Mouse (Mus musculus) forebrain, embryonic 16.5 days (tissue): ENCODE data around the gene Mgst3. TPM values are rescaled to one million over a fixed set of nuclear protein-coding genes. Genes with fewer than 3 reads are reported as not detected.

Experiments used
- ATAC-seq: fragments of 200-750 bp; cut with Nextera tagmentation; 2 replicates; pipeline ENCODE4 v1.8.0; 2017; ENCODE audit warnings: mild to moderate bottlenecking, moderate library complexity
- H3K27ac ChIP-seq: fragments of 300-500 bp; sonication (generic); 2 replicates; pipeline ENCODE4 v1.5.1; 2014; ENCODE audit warnings: low read length, control low read depth
- H3K27me3 ChIP-seq: fragments of 300-500 bp; sonication (generic); replicated peaks from 2 replicates; pipeline ENCODE4 v1.6.1; 2014; ENCODE audit warnings: low read length; ENCODE audit not compliant: control insufficient read depth, insufficient read depth
- H3K36me3 ChIP-seq: fragments of 300-500 bp; sonication (generic); 2 replicates; pipeline ENCODE4 v1.6.1; 2014; ENCODE audit not compliant: control insufficient read depth, insufficient read depth
- H3K4me1 ChIP-seq: fragments of 300-500 bp; sonication (generic); replicated peaks from 2 replicates; pipeline ENCODE4 v1.6.1; 2014; ENCODE audit warnings: low read length; ENCODE audit not compliant: control insufficient read depth, insufficient read depth
- H3K4me2 ChIP-seq: fragments of 300-500 bp; sonication (generic); 2 replicates; pipeline ENCODE4 v1.6.1; 2014; ENCODE audit warnings: mild to moderate bottlenecking, low read length, control low read depth
- H3K4me3 ChIP-seq: fragments of 300-500 bp; sonication (generic); replicated peaks from 2 replicates; pipeline ENCODE4 v1.5.1; 2014; ENCODE audit warnings: mild to moderate bottlenecking, low read length, control low read depth
- H3K9ac ChIP-seq: fragments of 300-500 bp; sonication (generic); replicated peaks from 2 replicates; pipeline ENCODE4 v1.6.1; 2014; ENCODE audit warnings: low read depth, low read length, control low read depth
- H3K9me3 ChIP-seq: fragments of 300-500 bp; sonication (generic); 2 replicates; pipeline ENCODE4 v1.6.1; 2016; ENCODE audit warnings: low read length; ENCODE audit not compliant: control insufficient read depth
- WGBS: fragments of 180-500 bp; shearing (Covaris S2); extraction: QIAGEN DNeasy Blood & Tissue Kit; methylation state at CpG from one replicate; pipeline ENCODE4 v1.1.7; 2014; 5-methylcytosine and 5-hydroxymethylcytosine counted together
- polyA plus RNA-seq: library from polyadenylated mRNA; unstranded; fragments of >200 nt; fragmentation: Nextera tagmentation; extraction: Ambion mirVana; gene quantifications from 2 replicates; pipeline ENCODE4 v1.2.1, GENCODE M21; 2015

Mgst3 gene
- polyA plus RNA-seq, 1 experiment from 2014 or later: 109 TPM

DNA sequence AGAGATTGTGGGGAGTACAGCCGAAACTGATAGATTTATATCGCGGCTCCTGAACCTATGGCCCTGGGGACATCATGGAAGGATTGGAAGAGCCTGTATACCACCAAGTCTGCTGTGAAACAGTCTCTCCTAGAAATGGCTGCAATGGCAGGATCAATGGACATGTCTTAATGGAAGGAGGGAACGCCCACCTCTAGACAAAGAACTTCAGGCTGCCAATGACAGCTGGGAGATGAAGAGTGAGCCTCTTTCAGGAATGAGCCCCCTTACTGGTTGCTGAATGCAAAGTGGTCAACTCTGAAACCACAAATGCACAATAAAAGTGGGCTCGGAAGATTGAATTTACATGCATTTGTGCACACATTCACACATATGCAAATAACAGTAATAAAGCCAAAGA, 10.9 kb downstream of the Mgst3 start:
- Histone ChIP-seq H3K9ac (no peak overlapping the region), H3K9me3 (no peaks in the 10 kb centered on the region), H3K4me2 (no peak overlapping the region), H3K27me3 (no peaks in the 10 kb centered on the region), H3K4me1 (0 out of 2 replicates have a peak, but pooled peaks cover 4% of the 10 kb centered on the region), H3K4me3 (no peak overlapping the region), H3K27ac (no peak overlapping the region), H3K36me3 (no peaks in the 10 kb centered on the region)
- ATAC-seq: no peak
- 66% methylated on average over 5 of the region's 5 CpGs for WGBS

DNA sequence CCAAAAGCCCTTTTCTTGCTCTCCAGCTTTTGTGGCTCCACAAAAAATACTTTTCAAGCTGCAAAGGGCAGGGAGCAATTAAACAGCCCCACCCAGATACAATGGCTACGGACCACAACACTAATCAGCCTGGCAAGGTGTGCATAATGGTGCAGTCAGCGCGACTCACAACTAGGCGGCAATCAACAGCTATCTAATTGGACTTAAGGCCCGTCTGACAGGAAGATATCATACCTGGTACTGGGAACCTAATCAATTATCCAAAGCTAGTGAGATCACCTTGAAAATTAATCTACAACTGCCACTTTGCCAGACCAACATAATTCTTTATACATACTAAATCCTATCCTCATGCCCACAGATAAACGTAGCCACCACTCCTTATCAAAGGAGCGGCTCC, 11.3 kb downstream of the Mgst3 start:
- H3K27ac ChIP-seq: no peak overlapping the region
- no peak overlapping the region for H3K4me2 ChIP-seq
- no peak overlapping the region for H3K9ac ChIP-seq
- no peaks in the 10 kb centered on the region for H3K9me3 ChIP-seq
- ATAC-seq: no peak
- no peak overlapping the region for H3K4me3 ChIP-seq
- 78% methylated on average over 7 of the region's 7 CpGs for WGBS
- no peaks in the 10 kb centered on the region for H3K27me3 ChIP-seq
- H3K4me1 ChIP-seq: 0 out of 2 replicates have a peak, but pooled peaks cover 4% of the 10 kb centered on the region
- H3K36me3 ChIP-seq: no peaks in the 10 kb centered on the region

DNA sequence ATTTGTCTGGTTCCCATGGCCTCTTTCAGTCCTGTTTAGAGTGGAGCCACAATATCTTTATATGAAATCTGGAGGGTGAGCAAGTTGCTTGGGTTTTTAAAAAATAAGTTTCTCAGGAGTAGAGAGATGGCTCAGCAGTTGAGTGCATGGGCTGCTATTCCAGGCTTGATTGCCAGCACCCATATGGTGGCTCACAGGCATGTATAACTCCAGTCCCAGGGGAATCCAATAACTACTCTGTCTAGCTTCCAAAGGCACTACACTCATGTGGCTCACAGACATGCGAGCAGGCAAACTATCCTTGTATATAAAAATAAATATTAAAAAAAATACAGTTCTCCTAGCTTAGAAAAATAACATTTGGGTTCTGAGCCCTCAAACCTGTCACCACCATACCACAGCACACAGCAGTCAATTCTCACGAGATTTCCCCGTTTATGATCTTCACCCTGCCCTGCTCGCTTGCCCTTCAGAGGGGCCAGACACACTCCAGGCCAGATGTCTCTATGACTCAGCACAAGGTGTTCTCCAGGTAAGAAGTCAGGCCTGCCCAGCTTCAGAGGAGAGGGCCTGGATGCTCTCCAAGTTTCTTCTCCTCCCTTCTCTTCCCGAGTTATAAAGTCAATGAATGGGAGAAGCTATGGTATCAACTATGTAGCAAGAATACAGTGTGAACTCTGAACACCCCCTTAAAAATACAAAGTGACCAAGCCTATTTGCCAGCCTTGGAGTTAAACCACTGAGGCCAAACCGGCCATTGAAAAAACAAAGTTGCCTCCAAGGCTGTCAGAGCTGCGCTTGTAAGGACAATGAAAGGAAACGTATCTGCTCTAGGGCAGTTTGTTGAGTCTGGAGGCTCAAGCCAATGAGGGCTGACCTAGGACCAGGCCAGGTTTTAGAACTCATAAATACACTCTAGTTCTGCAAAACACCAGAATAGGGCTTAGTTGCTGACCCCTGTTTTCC, 12.3 kb downstream of the Mgst3 start:
- H3K9ac ChIP-seq: no peak overlapping the region
- H3K27me3 ChIP-seq: no peaks in the 10 kb centered on the region
- H3K27ac ChIP-seq: no peak overlapping the region
- WGBS: 79% methylated on average over 8 of the region's 8 CpGs
- no peak overlapping the region for H3K4me2 ChIP-seq
- ATAC-seq: peak; percentile 80
- no peaks in the 10 kb centered on the region for H3K9me3 ChIP-seq
- H3K36me3 ChIP-seq: no peaks in the 10 kb centered on the region
- H3K4me1 ChIP-seq: peaks cover 7% of the 10 kb centered on the region; the same call in 1 of the 2 replicates
- no peak overlapping the region for H3K4me3 ChIP-seq

DNA sequence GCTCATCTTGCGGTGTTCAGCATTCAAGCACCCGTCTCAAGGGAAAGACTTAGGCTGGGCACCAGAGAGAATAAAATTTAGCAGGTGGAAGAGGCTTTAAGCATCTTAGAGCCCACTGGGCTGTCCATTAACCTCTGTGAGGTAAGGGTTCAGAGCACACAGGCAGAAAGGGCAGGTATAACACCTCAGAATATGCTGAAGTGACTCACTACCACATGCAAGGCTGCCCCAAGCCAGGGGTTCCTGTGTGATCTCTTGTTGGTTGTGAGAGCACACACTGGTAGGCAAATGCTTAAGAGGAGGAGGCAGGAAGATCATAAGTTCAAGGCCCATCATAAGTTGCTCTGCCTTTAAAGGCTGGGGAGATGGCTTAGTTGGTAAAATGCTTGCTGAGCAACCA, 13.4 kb downstream of the Mgst3 start:
- no peak for ATAC-seq
- Histone ChIP-seq H3K36me3 (no peaks in the 10 kb centered on the region), H3K9me3 (no peaks in the 10 kb centered on the region), H3K27me3 (no peaks in the 10 kb centered on the region), H3K4me1 (peaks cover 7% of the 10 kb centered on the region; the same call in 1 of the 2 replicates), H3K27ac (no peak overlapping the region), H3K9ac (no peak overlapping the region), H3K4me3 (no peak overlapping the region), H3K4me2 (no peak overlapping the region)
- 90% methylated on average over 2 of the region's 2 CpGs for WGBS

DNA sequence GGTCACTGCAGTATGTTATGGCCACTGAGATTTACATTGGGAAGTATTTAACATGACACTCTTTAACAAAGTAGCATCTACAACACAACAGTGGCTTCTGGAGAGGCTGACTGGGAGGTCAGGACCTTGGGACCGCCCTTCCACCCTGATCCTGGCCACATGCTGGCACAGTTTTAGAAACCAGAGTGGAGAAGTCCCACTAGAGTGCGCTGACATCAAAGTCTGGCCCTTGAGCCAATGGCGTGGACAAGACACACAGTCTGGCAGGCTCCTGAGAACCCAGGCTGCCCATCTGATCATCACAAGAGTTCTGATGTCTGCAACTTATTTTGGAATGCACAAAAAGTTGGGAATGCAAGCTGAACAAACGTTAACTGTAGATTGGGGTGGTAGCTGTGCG, 13.9 kb downstream of the Mgst3 start:
- Histone ChIP-seq H3K4me2 (no peak overlapping the region), H3K4me3 (no peak overlapping the region), H3K36me3 (no peaks in the 10 kb centered on the region), H3K4me1 (peaks cover 7% of the 10 kb centered on the region; the same call in 1 of the 2 replicates), H3K27ac (no peak overlapping the region), H3K9ac (no peak overlapping the region), H3K27me3 (no peaks in the 10 kb centered on the region), H3K9me3 (no peaks in the 10 kb centered on the region)
- no peak for ATAC-seq
- WGBS: 74% methylated on average over 5 of the region's 5 CpGs

DNA sequence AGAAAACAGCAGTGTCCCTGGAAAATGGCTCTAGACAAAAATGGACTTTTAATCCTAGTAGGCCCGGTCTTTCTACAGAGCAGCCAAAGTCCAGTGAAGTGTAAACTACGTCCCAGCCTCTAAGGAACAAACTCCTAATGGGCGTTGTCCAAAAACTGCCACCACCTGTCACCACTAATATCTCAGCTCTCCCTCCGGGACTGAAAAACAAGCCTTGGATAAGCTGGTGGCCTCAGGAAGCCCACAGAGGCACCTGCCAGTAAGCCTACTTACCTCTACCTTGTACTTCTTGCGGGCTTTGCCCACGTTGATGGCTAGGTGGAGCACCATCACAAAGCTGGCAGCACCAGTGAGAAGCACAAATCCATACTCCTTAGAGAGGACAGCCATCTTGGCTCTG, 15.6 kb downstream of the Mgst3 start:
- H3K4me1 ChIP-seq: peaks cover 7% of the 10 kb centered on the region; the same call in 1 of the 2 replicates
- H3K4me2 ChIP-seq: no peak overlapping the region
- H3K27ac ChIP-seq: no peak overlapping the region
- no peaks in the 10 kb centered on the region for H3K27me3 ChIP-seq
- H3K9ac ChIP-seq: no peak overlapping the region
- 49% methylated on average over 6 of the region's 6 CpGs for WGBS
- H3K36me3 ChIP-seq: peaks cover 2% of the 10 kb centered on the region; the same call in 1 of the 2 replicates
- no peak for ATAC-seq
- no peak overlapping the region for H3K4me3 ChIP-seq
- no peaks in the 10 kb centered on the region for H3K9me3 ChIP-seq

DNA sequence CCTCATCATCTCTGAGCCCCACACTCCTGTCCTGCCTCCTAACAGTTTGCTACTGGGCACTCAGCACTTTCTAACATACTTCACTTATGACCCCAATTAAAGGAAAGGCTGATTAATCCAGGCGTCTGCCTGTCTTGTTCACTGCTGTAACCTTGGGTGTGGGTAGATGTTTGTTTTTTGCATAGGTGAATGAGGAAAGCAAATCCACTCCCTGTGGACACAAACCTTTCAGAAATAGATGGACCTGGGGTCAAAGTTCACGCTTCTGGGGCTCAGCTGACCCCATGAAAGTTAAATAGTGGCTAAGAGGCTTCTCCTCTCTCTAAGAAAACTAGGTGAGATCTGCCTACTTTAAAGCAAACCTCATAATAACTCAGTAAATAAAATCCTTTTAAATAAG, 18.7 kb downstream of the Mgst3 start:
- Histone ChIP-seq H3K4me2 (no peak overlapping the region), H3K36me3 (peaks cover 2% of the 10 kb centered on the region; the same call in 1 of the 2 replicates), H3K27ac (no peak overlapping the region), H3K27me3 (no peaks in the 10 kb centered on the region), H3K9ac (no peak overlapping the region), H3K4me1 (peaks cover 3% of the 10 kb centered on the region; the same call in 1 of the 2 replicates), H3K9me3 (no peaks in the 10 kb centered on the region), H3K4me3 (no peak overlapping the region)
- no peak for ATAC-seq
- WGBS: 48% methylated on average over 2 of the region's 2 CpGs

DNA sequence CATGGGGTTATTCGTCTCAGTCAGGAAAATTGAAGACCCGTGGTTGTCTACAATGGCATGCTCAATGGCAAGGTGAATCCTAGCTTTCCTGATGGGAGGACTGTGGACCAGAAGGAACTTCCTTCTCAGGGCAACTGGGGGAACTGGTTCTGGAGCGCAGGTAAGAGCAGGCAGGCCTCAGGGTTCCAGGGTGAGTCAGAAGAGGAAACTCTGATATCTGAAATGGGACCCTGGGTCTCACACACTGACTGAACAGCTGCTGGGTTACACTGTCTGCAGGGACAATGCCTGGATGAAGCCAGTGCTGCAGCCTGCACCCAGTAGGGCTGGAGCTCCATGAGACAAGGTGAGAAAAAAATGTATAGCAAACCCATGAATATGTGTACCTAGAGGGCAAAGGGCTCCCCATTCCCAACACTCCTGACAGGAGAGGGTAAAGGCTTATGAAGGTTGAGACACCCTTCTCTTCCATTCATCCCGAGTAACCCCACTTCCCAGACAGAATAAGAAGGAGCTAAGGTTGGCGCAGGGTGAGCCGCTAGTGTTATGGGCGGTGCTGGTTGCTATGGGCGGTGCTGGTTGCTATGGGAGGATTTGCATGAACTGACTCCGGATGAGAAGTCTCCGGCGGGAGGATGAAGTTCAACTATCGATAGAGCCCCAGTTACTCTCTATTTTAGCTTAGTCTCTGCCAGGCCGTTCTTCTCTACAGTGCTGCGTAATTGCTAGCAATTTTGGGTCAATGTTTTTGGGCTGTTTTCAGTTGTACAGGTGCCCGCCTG, 19.4 kb downstream of the Mgst3 start:
- ATAC-seq: peak; percentile 60
- Histone ChIP-seq H3K4me3 (no peak overlapping the region), H3K27me3 (no peaks in the 10 kb centered on the region), H3K4me1 (peaks cover 3% of the 10 kb centered on the region; the same call in 1 of the 2 replicates), H3K4me2 (no peak overlapping the region), H3K36me3 (peaks cover 2% of the 10 kb centered on the region; the same call in 1 of the 2 replicates), H3K9me3 (no peaks in the 10 kb centered on the region), H3K9ac (no peak overlapping the region), H3K27ac (no peak overlapping the region)
- 22% methylated on average over 15 of the region's 15 CpGs for WGBS

DNA sequence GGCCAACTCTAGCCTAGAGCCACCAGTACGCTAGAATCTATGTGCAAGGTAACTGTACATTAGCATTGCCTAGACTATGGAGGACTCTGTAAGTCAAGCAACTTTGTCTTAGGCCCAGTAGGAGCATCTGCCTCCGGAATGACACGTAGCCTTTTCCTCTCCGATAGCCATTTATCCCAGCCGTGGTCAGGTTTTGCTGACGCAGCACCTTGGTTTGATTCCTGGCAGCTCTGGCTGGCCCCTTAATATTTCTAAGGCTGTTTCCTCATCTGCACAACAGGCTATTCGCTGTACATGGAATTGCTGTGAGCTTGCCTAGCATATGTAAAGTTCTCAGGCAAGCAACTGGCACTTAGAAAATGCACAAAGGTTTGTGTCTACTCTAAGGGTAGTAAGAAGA, 20.9 kb downstream of the Mgst3 start:
- Histone ChIP-seq H3K4me1 (peaks cover 3% of the 10 kb centered on the region; the same call in 1 of the 2 replicates), H3K27me3 (no peaks in the 10 kb centered on the region), H3K9ac (no peak overlapping the region), H3K4me3 (no peak overlapping the region), H3K36me3 (peaks cover 2% of the 10 kb centered on the region; the same call in 1 of the 2 replicates), H3K9me3 (no peaks in the 10 kb centered on the region), H3K4me2 (no peak overlapping the region), H3K27ac (no peak overlapping the region)
- ATAC-seq: no peak
- WGBS: 92% methylated on average over 7 of the region's 7 CpGs
